Mouse (Mus musculus) kidney, adult 2 months (tissue): ENCODE data around the gene Olfr1256. TPM values are rescaled to one million over a fixed set of nuclear protein-coding genes. Genes with fewer than 3 reads are reported as not detected.

ENCODE experiments used
- DNase-seq: peaks from one replicate; pipeline ENCODE4 v3.0.0; 2021
- H3K27ac ChIP-seq: fragments of 200-500 bp; 2 replicates; pipeline ENCODE4 v1.5.1; 2012; ENCODE audit warnings: low read depth, low read length, control low read depth, inconsistent platforms; ENCODE audit not compliant: insufficient read depth
- H3K27me3 ChIP-seq: fragments of 200-500 bp; replicated peaks from 2 replicates; pipeline ENCODE4 v1.6.1; 2012; ENCODE audit warnings: mild to moderate bottlenecking, moderate library complexity, low read length, inconsistent platforms; ENCODE audit not compliant: control insufficient read depth, insufficient read depth
- H3K36me3 ChIP-seq: fragments of 200-500 bp; 2 replicates; pipeline ENCODE4 v1.6.1; 2012; ENCODE audit warnings: mild to moderate bottlenecking, moderate library complexity, low read length, inconsistent platforms; ENCODE audit not compliant: control insufficient read depth, insufficient read depth
- H3K4me1 ChIP-seq: fragments of 200-500 bp; 2 replicates; pipeline ENCODE4 v1.6.1; 2011; ENCODE audit warnings: low read length; ENCODE audit not compliant: control insufficient read depth, insufficient read depth
- H3K4me3 ChIP-seq: fragments of 200-500 bp; 2 replicates; pipeline ENCODE4 v1.5.1; 2011; ENCODE audit warnings: mild to moderate bottlenecking, low read depth, low read length, control low read depth; ENCODE audit not compliant: insufficient read depth
- CTCF ChIP-seq: fragments of 200-500 bp; conservative IDR thresholded peaks from 2 replicates; pipeline ENCODE4 v1.5.1; 2011; ENCODE audit warnings: low read depth, mild to moderate bottlenecking, control low read depth, low read length, moderate library complexity, mixed read lengths; ENCODE audit not compliant: insufficient read depth, insufficient read length
- POLR2A ChIP-seq: fragments of 200-500 bp; IDR thresholded peaks from one replicate; pipeline ENCODE4 v1.6.1; 2011; ENCODE audit warnings: low read depth, low read length, control low read depth
- WGBS: fragments of 180-500 bp; shearing (Covaris S2); methylation state at CpG from one replicate; pipeline ENCODE4 v1.1.7; 2018; 5-methylcytosine and 5-hydroxymethylcytosine counted together
- polyA plus RNA-seq: library from polyadenylated mRNA; depleted of rRNA; stranded (reverse); fragments of >200 nt; gene quantifications from 2 replicates; pipeline ENCODE4 v1.2.3, GENCODE M21; 2012; rRNA removed

Gene Olfr1256
- not detected in 2 replicates for polyA plus RNA-seq

- no peaks in the 10 kb centered on the region for H3K27me3 ChIP-seq
- no peak within 1 kb of the TSS for H3K27ac ChIP-seq
- no peak within 1 kb of the TSS for H3K4me3 ChIP-seq
- 38% methylated on average over 2 of the region's 2 CpGs for WGBS
- TF ChIP-seq POLR2A (no peak), CTCF (no peak)
- H3K4me1 ChIP-seq: no peaks in the 10 kb centered on the region
- no peak for DNase-seq
- H3K36me3 ChIP-seq: no peaks in the 10 kb centered on the region
Measured at GRCm38 (mm10) chr2:89841455-89841854, at the start of gene Olfr1256. Olfr1256 (minus strand) TSS chr2:89841555.

DNA sequence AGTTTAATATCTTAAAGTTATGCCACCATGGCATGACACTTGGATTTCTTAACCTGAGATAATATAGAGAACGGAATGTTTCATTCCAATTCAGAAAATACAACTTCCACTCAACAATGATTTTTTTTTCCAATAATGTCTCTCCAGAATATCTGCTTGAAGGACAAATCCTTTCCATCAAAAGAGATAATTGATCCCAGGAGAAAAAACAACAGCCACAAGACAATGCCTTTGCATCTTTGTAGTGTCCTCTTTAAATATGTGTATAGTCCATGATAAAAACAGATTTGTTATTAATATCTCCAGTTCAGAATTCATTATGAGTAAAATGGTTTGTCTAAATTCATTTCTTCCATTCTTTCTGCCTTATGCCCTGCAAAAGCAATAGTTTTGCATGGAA is 36.8 kb upstream of the Olfr1256 start, which contains the start of gene Olfr1257:
TSS of gene Olfr1257 (plus strand) at position 301 of the 400 bp plus-strand sequence.
- no peak for TF ChIP-seq CTCF
- no peak for TF ChIP-seq POLR2A
- WGBS: 87% methylated on average over 1 of the region's 1 CpGs
- Histone ChIP-seq H3K36me3 (no peaks in the 10 kb centered on the region), H3K27me3 (no peaks in the 10 kb centered on the region), H3K4me1 (no peaks in the 10 kb centered on the region), H3K27ac (no peak within 1 kb of the TSS), H3K4me3 (no peak within 1 kb of the TSS)
- no peak for DNase-seq

DNA sequence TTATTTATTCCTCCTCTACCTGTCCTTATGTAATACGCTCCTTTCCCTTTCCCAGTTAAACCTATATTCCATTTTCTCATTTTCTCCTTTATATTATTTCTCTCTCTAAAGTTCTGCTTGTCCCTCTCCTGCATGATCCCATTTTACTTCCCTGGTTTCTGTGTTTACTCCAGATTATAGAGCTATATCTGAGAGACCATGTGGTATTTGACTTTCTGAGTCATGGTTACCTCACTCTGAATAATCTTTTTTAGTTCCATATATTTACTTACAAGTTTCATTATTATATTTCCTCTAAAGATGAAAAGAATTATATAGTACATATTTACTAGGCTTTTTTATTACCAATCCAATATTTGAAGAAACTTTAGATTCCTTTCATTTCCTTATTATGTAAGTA is 7.9 kb upstream of the Olfr1256 start:
- H3K4me3 ChIP-seq: no peak overlapping the region
- H3K27me3 ChIP-seq: no peaks in the 10 kb centered on the region
- H3K27ac ChIP-seq: no peak overlapping the region
- 89% methylated on average over 1 of the region's 1 CpGs for WGBS
- H3K4me1 ChIP-seq: no peaks in the 10 kb centered on the region
- TF ChIP-seq POLR2A: no peak
- TF ChIP-seq CTCF: no peak
- H3K36me3 ChIP-seq: no peaks in the 10 kb centered on the region
- no peak for DNase-seq

GRCm38 (mm10) chr2:89848105-89848504 is 6.8 kb upstream of the Olfr1256 start, which contains the start of gene Olfr48:
Olfr48 (minus strand) TSS chr2:89848205.
- H3K27me3 ChIP-seq: no peaks in the 10 kb centered on the region
- no peak within 1 kb of the TSS for H3K27ac ChIP-seq
- WGBS: 78% methylated on average over 5 of the region's 5 CpGs
- no peak within 1 kb of the TSS for H3K4me3 ChIP-seq
- no peaks in the 10 kb centered on the region for H3K4me1 ChIP-seq
- no peaks in the 10 kb centered on the region for H3K36me3 ChIP-seq
- no peak for TF ChIP-seq POLR2A
- TF ChIP-seq CTCF: no peak
- no peak for DNase-seq

- 89% methylated on average over 1 of the region's 1 CpGs for WGBS
- Histone ChIP-seq H3K4me1 (no peaks in the 10 kb centered on the region), H3K27me3 (no peaks in the 10 kb centered on the region), H3K4me3 (no peak overlapping the region), H3K36me3 (no peaks in the 10 kb centered on the region), H3K27ac (no peak overlapping the region)
- no peak for DNase-seq
- TF ChIP-seq CTCF (no peak), POLR2A (no peak)
Measured at GRCm38 (mm10) chr2:89820216-89820615, 21.1 kb downstream of the Olfr1256 start.

GRCm38 (mm10) chr2:89811751-89812150 is 29.6 kb downstream of the Olfr1256 start, which contains the start of gene Olfr1255:
Olfr1255 (plus strand) TSS chr2:89812051.
- 82% methylated on average over 3 of the region's 3 CpGs for WGBS
- no peak for DNase-seq
- Histone ChIP-seq H3K27ac (no peak within 1 kb of the TSS), H3K27me3 (no peaks in the 10 kb centered on the region), H3K4me1 (no peaks in the 10 kb centered on the region), H3K4me3 (no peak within 1 kb of the TSS), H3K36me3 (no peaks in the 10 kb centered on the region)
- TF ChIP-seq CTCF (no peak), POLR2A (no peak)

- Histone ChIP-seq H3K36me3 (no peaks in the 10 kb centered on the region), H3K27me3 (no peaks in the 10 kb centered on the region), H3K27ac (no peak overlapping the region), H3K4me3 (no peak overlapping the region), H3K4me1 (no peaks in the 10 kb centered on the region)
- TF ChIP-seq CTCF (no peak), POLR2A (no peak)
- 79% methylated on average over 2 of the region's 2 CpGs for WGBS
- DNase-seq: no peak
Measured at GRCm38 (mm10) chr2:89810751-89811150, 30.6 kb downstream of the Olfr1256 start.
